Mouse (Mus musculus): Measurements from ENCODE around the gene Phpt1. TPM values are rescaled to one million over a fixed set of nuclear protein-coding genes. Genes with fewer than 3 reads are reported as not detected.
A peak's percentile ranks its signal among the peaks of the same experiment; 100 is the strongest.

The Phpt1 gene
- polyA plus RNA-seq, 1 experiment from 2014 or later: 161 TPM

DNA sequence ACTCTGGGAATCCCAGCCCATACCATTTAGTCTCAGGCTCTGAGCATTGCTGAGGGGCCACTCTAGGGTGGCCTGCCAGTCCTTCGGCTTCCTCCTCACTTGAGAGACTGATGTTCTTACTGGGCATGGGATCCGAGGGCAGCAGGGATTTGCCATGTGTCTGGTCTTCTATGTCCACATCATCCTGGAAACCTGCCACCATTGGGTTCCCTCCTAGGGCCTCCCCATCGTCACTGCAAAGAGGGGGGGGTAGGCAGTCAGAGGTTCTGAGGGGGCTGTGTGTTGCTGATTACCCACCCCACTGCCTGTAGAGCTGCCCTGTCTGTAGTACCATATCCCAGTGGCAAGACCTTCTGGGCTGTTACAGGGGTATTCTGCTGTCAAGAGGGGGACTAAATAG lies 10.6 kb upstream of the Phpt1 start:
- no peak overlapping the region for H3K9ac ChIP-seq (ENCODE audit: low read depth, low read length)
- ATAC-seq (ENCODE audit: low FRiP score) (no peak), DNase-seq (ENCODE audit: low spot score) (no peak)
- H3K36me3 ChIP-seq (ENCODE audit: control insufficient read depth, insufficient read depth, low read length): no peaks in the 10 kb centered on the region
- H3K27me3 ChIP-seq (ENCODE audit: control insufficient read depth, insufficient read depth, low read length): peaks cover 6% of the 10 kb centered on the region
- no peak overlapping the region for H3K27ac ChIP-seq (ENCODE audit: low read depth, low read length)
- H3K4me1 ChIP-seq (replicated peaks; ENCODE audit: control insufficient read depth, insufficient read depth, low read length): peaks cover 3% of the 10 kb centered on the region; the same call in 1 of the 2 replicates
- H3K4me3 ChIP-seq (ENCODE audit: low read depth, low read length): no peak overlapping the region
- H3K9me3 ChIP-seq (ENCODE audit: control insufficient read depth, low read length): no peaks in the 10 kb centered on the region
- no peak overlapping the region for H3K4me2 ChIP-seq (replicated peaks; ENCODE audit: low read depth, low read length)
- WGBS: 93% methylated on average over 3 of the region's 3 CpGs

DNA sequence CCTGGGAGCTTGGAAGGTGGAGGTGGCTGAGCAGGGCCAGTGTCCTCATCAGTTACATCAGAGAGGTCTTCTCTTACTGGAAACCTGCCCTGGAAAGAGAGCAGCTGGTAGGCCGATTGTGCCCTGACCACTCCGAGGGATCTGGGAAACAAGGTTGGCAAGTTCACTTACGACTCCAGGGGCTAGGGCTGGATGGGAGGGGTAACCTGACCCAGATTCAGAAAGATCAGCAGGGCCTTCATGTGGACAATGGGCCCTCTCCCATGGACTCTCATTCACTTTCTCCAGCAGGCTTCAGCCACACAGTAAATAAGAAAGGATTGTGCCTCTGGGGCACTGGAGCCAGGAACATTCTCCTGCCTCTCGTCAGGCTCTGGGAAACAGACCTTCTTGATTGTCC lies 9.8 kb upstream of the Phpt1 start:
- H3K9ac ChIP-seq (ENCODE audit: low read depth, low read length): no peak overlapping the region

DNA sequence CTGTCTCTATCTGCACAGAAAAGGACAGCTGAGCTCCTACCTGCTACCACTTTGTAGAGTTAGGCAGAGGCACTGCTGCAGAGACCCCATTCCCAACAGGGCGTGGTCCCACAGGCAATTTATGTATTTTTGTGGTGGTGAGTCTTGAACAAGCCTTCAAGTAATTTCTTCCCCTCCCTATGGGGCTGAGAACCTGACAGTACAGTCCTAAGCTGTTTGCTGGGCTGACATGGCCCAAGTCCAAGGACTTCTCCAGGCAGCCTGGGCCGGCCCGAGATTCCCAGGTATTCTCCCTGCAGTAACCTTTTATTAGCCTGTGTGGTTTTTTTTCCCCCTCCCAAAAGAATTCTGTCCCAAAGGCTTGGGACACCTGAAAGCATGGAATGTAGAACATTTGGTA lies 9.1 kb upstream of the Phpt1 start:
- no peak overlapping the region for H3K4me2 ChIP-seq (replicated peaks; ENCODE audit: low read depth, low read length)
- H3K36me3 ChIP-seq (ENCODE audit: control insufficient read depth, insufficient read depth, low read length): no peaks in the 10 kb centered on the region
- DNase-seq (ENCODE audit: low spot score): no peak
- H3K9me3 ChIP-seq (ENCODE audit: control insufficient read depth, low read length): no peaks in the 10 kb centered on the region
- H3K27me3 ChIP-seq (ENCODE audit: control insufficient read depth, insufficient read depth, low read length): peaks cover 20% of the 10 kb centered on the region
- no peak overlapping the region for H3K4me3 ChIP-seq (ENCODE audit: low read depth, low read length)
- no peak overlapping the region for H3K27ac ChIP-seq (ENCODE audit: low read depth, low read length)
- ATAC-seq (ENCODE audit: low FRiP score): no peak
- 98% methylated on average over 3 of the region's 3 CpGs for WGBS
- H3K4me1 ChIP-seq (replicated peaks; ENCODE audit: control insufficient read depth, insufficient read depth, low read length): peaks cover 3% of the 10 kb centered on the region
- H3K9ac ChIP-seq (ENCODE audit: low read depth, low read length): no peak overlapping the region

More for the DNA sequence above, 9.8 kb upstream of the Phpt1 start:
- H3K4me3 ChIP-seq (ENCODE audit: low read depth, low read length): no peak overlapping the region
- no peaks in the 10 kb centered on the region for H3K9me3 ChIP-seq (ENCODE audit: control insufficient read depth, low read length)
- ATAC-seq (ENCODE audit: low FRiP score) (no peak), DNase-seq (ENCODE audit: low spot score) (no peak)
- WGBS: 90% methylated on average over 4 of the region's 4 CpGs
- H3K27ac ChIP-seq (ENCODE audit: low read depth, low read length): no peak overlapping the region
- H3K4me2 ChIP-seq (replicated peaks; ENCODE audit: low read depth, low read length): no peak overlapping the region
- H3K36me3 ChIP-seq (ENCODE audit: control insufficient read depth, insufficient read depth, low read length): no peaks in the 10 kb centered on the region
- peaks cover 13% of the 10 kb centered on the region for H3K27me3 ChIP-seq (ENCODE audit: control insufficient read depth, insufficient read depth, low read length)
- peaks cover 3% of the 10 kb centered on the region; the same call in 1 of the 2 replicates for H3K4me1 ChIP-seq (replicated peaks; ENCODE audit: control insufficient read depth, insufficient read depth, low read length)

DNA sequence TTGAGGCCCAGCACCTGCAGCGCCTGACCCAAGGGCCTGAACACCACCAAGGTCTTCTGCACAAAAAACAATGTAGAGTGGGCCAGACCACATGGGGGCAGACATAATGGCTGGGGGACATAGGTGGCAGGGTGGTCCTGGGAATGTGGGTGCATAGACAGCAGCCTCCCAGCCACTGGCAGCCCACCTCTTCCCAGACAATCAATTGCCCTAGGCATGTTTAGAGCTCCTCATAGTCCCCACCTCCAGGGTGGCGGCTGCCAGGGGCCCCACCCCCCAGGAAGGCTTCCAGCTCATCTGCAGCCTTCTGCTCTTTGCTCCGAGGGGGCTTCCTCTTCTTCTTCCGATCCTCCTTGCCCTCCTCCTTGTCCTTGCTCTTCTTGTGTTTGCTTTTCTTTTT lies 8.5 kb upstream of the Phpt1 start:
- Histone ChIP-seq H3K27ac (ENCODE audit: low read depth, low read length) (no peak overlapping the region), H3K27me3 (ENCODE audit: control insufficient read depth, insufficient read depth, low read length) (peaks cover 26% of the 10 kb centered on the region), H3K9me3 (ENCODE audit: control insufficient read depth, low read length) (no peaks in the 10 kb centered on the region), H3K4me1 (replicated peaks; ENCODE audit: control insufficient read depth, insufficient read depth, low read length) (peaks cover 3% of the 10 kb centered on the region), H3K9ac (ENCODE audit: low read depth, low read length) (no peak overlapping the region), H3K4me3 (ENCODE audit: low read depth, low read length) (no peak overlapping the region), H3K36me3 (ENCODE audit: control insufficient read depth, insufficient read depth, low read length) (no peaks in the 10 kb centered on the region), H3K4me2 (replicated peaks; ENCODE audit: low read depth, low read length) (no peak overlapping the region)
- 76% methylated on average over 4 of the region's 4 CpGs for WGBS
- no peak for ATAC-seq (ENCODE audit: low FRiP score)
- DNase-seq (ENCODE audit: low spot score): no peak

DNA sequence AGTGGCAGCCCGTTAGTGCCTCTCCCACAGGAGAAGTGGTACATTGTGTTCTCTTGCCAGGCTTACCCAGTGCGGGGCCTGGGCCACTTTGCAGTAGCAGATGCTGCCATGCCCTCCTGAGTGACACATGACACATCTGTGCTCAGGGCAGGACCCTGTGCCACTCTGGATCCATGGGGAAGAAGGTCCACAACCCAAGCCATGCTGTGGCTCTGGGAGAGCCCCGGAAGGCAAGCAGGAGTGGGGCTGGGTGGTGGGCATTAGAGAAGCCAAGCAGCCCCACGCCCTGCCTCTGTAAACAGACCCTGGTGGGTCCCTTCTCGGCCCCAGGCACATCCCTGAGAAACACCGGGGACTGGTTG lies 8.1 kb upstream of the Phpt1 start:
- peaks cover 6% of the 10 kb centered on the region for H3K4me1 ChIP-seq (replicated peaks; ENCODE audit: control insufficient read depth, insufficient read depth, low read length)
- peaks cover 31% of the 10 kb centered on the region for H3K27me3 ChIP-seq (ENCODE audit: control insufficient read depth, insufficient read depth, low read length)
- no peaks in the 10 kb centered on the region for H3K36me3 ChIP-seq (ENCODE audit: control insufficient read depth, insufficient read depth, low read length)
- DNase-seq (ENCODE audit: low spot score) (no peak), ATAC-seq (ENCODE audit: low FRiP score) (no peak)
- H3K4me3 ChIP-seq (ENCODE audit: low read depth, low read length): no peak overlapping the region
- no peaks in the 10 kb centered on the region for H3K9me3 ChIP-seq (ENCODE audit: control insufficient read depth, low read length)
- WGBS: 89% methylated on average over 6 of the region's 6 CpGs
- no peak overlapping the region for H3K9ac ChIP-seq (ENCODE audit: low read depth, low read length)
- H3K4me2 ChIP-seq (replicated peaks; ENCODE audit: low read depth, low read length): no peak overlapping the region
- no peak overlapping the region for H3K27ac ChIP-seq (ENCODE audit: low read depth, low read length)

- ATAC-seq (ENCODE audit: low FRiP score) (no peak), DNase-seq (ENCODE audit: low spot score) (no peak)
- Histone ChIP-seq H3K4me3 (ENCODE audit: low read depth, low read length) (no peak overlapping the region), H3K9ac (ENCODE audit: low read depth, low read length) (no peak overlapping the region), H3K27me3 (ENCODE audit: control insufficient read depth, insufficient read depth, low read length) (peaks cover 36% of the 10 kb centered on the region), H3K4me2 (replicated peaks; ENCODE audit: low read depth, low read length) (no peak overlapping the region), H3K36me3 (ENCODE audit: control insufficient read depth, insufficient read depth, low read length) (no peaks in the 10 kb centered on the region), H3K4me1 (replicated peaks; ENCODE audit: control insufficient read depth, insufficient read depth, low read length) (peaks cover 10% of the 10 kb centered on the region), H3K27ac (ENCODE audit: low read depth, low read length) (no peak overlapping the region), H3K9me3 (ENCODE audit: control insufficient read depth, low read length) (no peaks in the 10 kb centered on the region)
- 59% methylated on average over 12 of the region's 12 CpGs for WGBS
These were observed 7.6 kb upstream of the Phpt1 start for GRCm38 (mm10) chr2:25582466-25583119.

DNA sequence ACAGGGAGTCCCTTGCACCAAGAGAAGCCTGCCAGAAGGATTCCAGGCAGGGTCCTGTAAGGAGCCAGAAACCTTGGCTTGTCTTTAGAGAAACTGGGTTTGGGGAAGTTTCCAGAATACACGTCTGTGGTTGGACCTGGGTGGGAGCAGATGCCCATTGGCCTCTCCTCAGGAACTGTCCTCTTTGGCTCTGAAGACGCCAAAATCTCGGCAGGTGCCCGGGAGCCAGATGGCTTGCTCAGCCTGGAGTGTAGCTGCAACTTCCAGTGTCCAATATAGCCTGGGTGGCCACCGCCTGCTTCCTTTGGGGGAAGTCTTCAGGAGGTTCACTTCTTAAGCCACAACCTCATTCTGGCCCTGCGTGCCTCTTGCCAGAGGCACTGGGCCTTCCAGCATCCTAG lies 6.9 kb upstream of the Phpt1 start:
- H3K27me3 ChIP-seq (ENCODE audit: control insufficient read depth, insufficient read depth, low read length): peaks cover 43% of the 10 kb centered on the region
- 44% methylated on average over 6 of the region's 6 CpGs for whole genome bisulfite sequencing
- H3K9me3 ChIP-seq (ENCODE audit: control insufficient read depth, low read length): no peaks in the 10 kb centered on the region
- peak; percentile 12 for DNase-seq (ENCODE audit: low spot score)
- H3K4me1 ChIP-seq (replicated peaks; ENCODE audit: control insufficient read depth, insufficient read depth, low read length): peaks cover 15% of the 10 kb centered on the region
- no peaks in the 10 kb centered on the region for H3K36me3 ChIP-seq (ENCODE audit: control insufficient read depth, insufficient read depth, low read length)
- H3K27ac ChIP-seq (ENCODE audit: low read depth, low read length): no peak overlapping the region
- H3K4me3 ChIP-seq (ENCODE audit: low read depth, low read length): no peak overlapping the region; the same call in 1 of the 2 replicates
- ATAC-seq (ENCODE audit: low FRiP score): peak; percentile 9; the same call in 1 of the 2 replicates
- no peak overlapping the region for H3K4me2 ChIP-seq (replicated peaks; ENCODE audit: low read depth, low read length)
- H3K9ac ChIP-seq (ENCODE audit: low read depth, low read length): no peak overlapping the region

DNA sequence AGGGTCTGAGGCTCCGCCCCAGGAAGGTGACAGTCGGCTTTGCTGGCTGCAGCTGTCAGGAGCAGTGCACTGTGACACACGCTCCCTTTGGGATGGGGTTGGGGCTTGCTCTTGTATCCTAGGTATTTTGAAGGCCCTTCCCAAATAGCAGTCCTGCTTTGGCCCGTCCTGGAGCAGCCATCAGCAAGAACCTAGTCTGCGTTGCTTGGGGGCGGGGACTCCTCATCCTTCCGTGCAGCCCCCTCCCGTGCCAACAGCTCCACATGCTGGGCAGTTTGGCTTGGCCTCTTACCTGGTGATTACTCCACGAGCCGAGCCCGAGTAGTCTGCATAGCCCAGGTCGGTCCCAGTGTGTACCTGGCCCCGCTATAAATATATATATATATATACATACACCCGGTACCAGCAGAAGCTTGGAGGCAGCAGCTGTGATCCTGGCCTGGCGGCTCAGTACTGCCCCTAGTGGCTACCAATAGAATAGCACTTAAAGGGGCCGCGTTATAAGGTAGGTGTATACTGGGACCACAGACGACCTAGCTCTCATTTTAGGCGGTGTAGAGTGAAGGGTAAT lies 6.4 kb upstream of the Phpt1 start, which contains the start of gene Ajm1:
Ajm1 (minus strand) TSS at position 464 of the 571 bp plus-strand sequence.
- no peaks in the 10 kb centered on the region for H3K9me3 ChIP-seq (ENCODE audit: control insufficient read depth, low read length)
- 0 out of 2 replicates have a peak within 1 kb of the TSS, but pooled peaks have one; percentile 3 for H3K9ac ChIP-seq (ENCODE audit: low read depth, low read length)
- peaks cover 15% of the 10 kb centered on the region for H3K4me1 ChIP-seq (replicated peaks; ENCODE audit: control insufficient read depth, insufficient read depth, low read length)
- DNase-seq (ENCODE audit: low spot score) (peak; percentile 83), ATAC-seq (ENCODE audit: low FRiP score) (peak; percentile 58)
- peak within 1 kb of the TSS; percentile 33 for H3K4me2 ChIP-seq (replicated peaks; ENCODE audit: low read depth, low read length)
- peak within 1 kb of the TSS; percentile 19 for H3K4me3 ChIP-seq (ENCODE audit: low read depth, low read length)
- H3K27ac ChIP-seq (ENCODE audit: low read depth, low read length): no peak within 1 kb of the TSS
- H3K36me3 ChIP-seq (ENCODE audit: control insufficient read depth, insufficient read depth, low read length): no peaks in the 10 kb centered on the region
- peaks cover 48% of the 10 kb centered on the region for H3K27me3 ChIP-seq (ENCODE audit: control insufficient read depth, insufficient read depth, low read length)
- WGBS: 7% methylated on average over 19 of the region's 19 CpGs

DNA sequence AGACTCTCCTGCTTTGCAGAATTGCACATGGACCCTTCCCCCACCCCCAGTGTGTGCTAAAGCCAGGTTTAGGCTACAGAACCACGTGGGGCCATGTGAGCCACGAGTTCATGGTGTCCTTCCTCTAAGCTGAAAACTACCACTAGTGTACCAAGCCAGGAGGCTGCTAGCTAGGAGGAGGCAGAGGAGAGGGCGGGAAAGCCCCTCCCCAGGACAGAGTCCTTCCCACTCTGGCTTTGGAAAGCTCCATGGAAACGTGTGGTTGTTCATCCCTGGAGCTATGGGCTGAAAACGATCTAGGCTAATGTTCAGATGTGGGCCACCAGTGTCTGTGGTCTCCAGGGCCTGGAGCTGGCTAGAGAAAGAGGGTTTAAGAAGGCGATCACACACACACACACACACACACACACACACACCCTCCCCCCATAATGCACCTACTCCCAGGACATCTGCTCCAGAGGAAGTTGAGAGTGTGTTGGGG lies 5.6 kb upstream of the Phpt1 start:
- DNase-seq (ENCODE audit: low spot score) (peak; percentile 10), ATAC-seq (ENCODE audit: low FRiP score) (no peak)
- no peak overlapping the region for H3K4me2 ChIP-seq (replicated peaks; ENCODE audit: low read depth, low read length)
- H3K9me3 ChIP-seq (ENCODE audit: control insufficient read depth, low read length): no peaks in the 10 kb centered on the region
- no peak overlapping the region for H3K9ac ChIP-seq (ENCODE audit: low read depth, low read length)
- H3K36me3 ChIP-seq (ENCODE audit: control insufficient read depth, insufficient read depth, low read length): no peaks in the 10 kb centered on the region
- H3K27ac ChIP-seq (ENCODE audit: low read depth, low read length): no peak overlapping the region
- peaks cover 55% of the 10 kb centered on the region for H3K27me3 ChIP-seq (ENCODE audit: control insufficient read depth, insufficient read depth, low read length)
- 48% methylated on average over 6 of the region's 6 CpGs for WGBS
- H3K4me1 ChIP-seq (replicated peaks; ENCODE audit: control insufficient read depth, insufficient read depth, low read length): peaks cover 16% of the 10 kb centered on the region
- H3K4me3 ChIP-seq (ENCODE audit: low read depth, low read length): no peak overlapping the region
